Mouse (Mus musculus) MEL (cell line): ENCODE data around the gene Fmo4. TPM values are rescaled to one million over a fixed set of nuclear protein-coding genes. Genes with fewer than 3 reads are reported as not detected.

Source experiments
- DNase-seq: peaks from one replicate; pipeline ENCODE4 v3.0.0; 2011; ENCODE audit warnings: low read depth, low spot score
- H3K27ac ChIP-seq: 2 replicates; pipeline ENCODE4 v1.5.1; 2012; ENCODE audit warnings: low read depth, mild to moderate bottlenecking, control low read depth, low read length, moderate library complexity; ENCODE audit not compliant: control insufficient read depth
- H3K27me3 ChIP-seq, 2 experiments: fragments of 150-350 bp in 1 of 2; sonication (generic) in 1 of 2; 2 replicates each; pipeline ENCODE4 v1.6.1; 2012; ENCODE audit warnings: low read length in 2 of 2, mild to moderate bottlenecking in 2 of 2, improper control_type of control experiment in 1 of 2, moderate library complexity in 1 of 2; ENCODE audit not compliant: insufficient read depth in 2 of 2, control insufficient read depth in 1 of 2
- H3K36me3 ChIP-seq, 2 experiments: 2 replicates each; pipeline ENCODE4 v1.6.1; 2012 to 2014; ENCODE audit warnings: low read length in 2 of 2, improper control_type of control experiment in 1 of 2, inconsistent platforms in 1 of 2, mild to moderate bottlenecking in 1 of 2; ENCODE audit not compliant: insufficient read depth in 2 of 2, control insufficient read depth in 1 of 2
- H3K4me1 ChIP-seq, 2 experiments: fragments of 150-350 bp in 1 of 2; sonication (generic) in 1 of 2; 2 replicates each; pipeline ENCODE4 v1.6.1; 2012; ENCODE audit warnings: low read length in 2 of 2, improper control_type of control experiment in 1 of 2, mild to moderate bottlenecking in 1 of 2; ENCODE audit not compliant: insufficient read depth in 2 of 2, control insufficient read depth in 1 of 2
- H3K4me3 ChIP-seq, 2 experiments: fragments of 150-350 bp in 1 of 2; sonication (generic) in 1 of 2; 2 replicates each; pipeline ENCODE4 v1.5.1; 2012; ENCODE audit warnings: low read depth in 2 of 2, low read length in 2 of 2, mild to moderate bottlenecking in 2 of 2, moderate library complexity in 2 of 2, control low read depth in 1 of 2, improper control_type of control experiment in 1 of 2; ENCODE audit not compliant: control insufficient read depth in 1 of 2, insufficient read depth in 1 of 2
- H3K79me2 ChIP-seq: 2 replicates; pipeline ENCODE4 v1.6.1; 2012; ENCODE audit warnings: mild to moderate bottlenecking, low read length, moderate library complexity; ENCODE audit not compliant: control insufficient read depth, poor library complexity, insufficient read depth
- H3K9ac ChIP-seq: 2 replicates; pipeline ENCODE4 v1.6.1; 2012; ENCODE audit warnings: low read depth, mild to moderate bottlenecking, control low read depth, low read length, moderate library complexity; ENCODE audit not compliant: control insufficient read depth, poor library complexity, severe bottlenecking
- H3K9me3 ChIP-seq: fragments of 150-350 bp; sonication (generic); replicated peaks from 2 replicates; pipeline ENCODE4 v1.6.1; 2012; ENCODE audit warnings: mild to moderate bottlenecking, low read length, improper control_type of control experiment, moderate library complexity; ENCODE audit not compliant: insufficient read depth
- CHD1 ChIP-seq: IDR thresholded peaks from 2 replicates; pipeline ENCODE4 v1.6.1; 2012; ENCODE audit warnings: low read depth, mild to moderate bottlenecking, inconsistent platforms, low read length, improper control_type of control experiment
- CTCF ChIP-seq, 3 experiments: IDR thresholded peaks in 2 of 3; conservative IDR thresholded peaks in 1 of 3; 2 replicates each; pipeline ENCODE4 v1.5.1; 2011 to 2012; ENCODE audit warnings: low read length in 3 of 3, low read depth in 2 of 3, mild to moderate bottlenecking in 2 of 3, improper control_type of control experiment in 1 of 3, inconsistent platforms in 1 of 3, mixed read lengths in 1 of 3, moderate library complexity in 1 of 3; ENCODE audit not compliant: control insufficient read depth in 1 of 3, insufficient read depth in 1 of 3, poor library complexity in 1 of 3, severe bottlenecking in 1 of 3
- E2F4 ChIP-seq: IDR thresholded peaks from 2 replicates; pipeline ENCODE4 v1.6.1; 2011; ENCODE audit warnings: low read depth, low read length, improper control_type of control experiment, borderline replicate concordance
- ELF1 ChIP-seq: IDR thresholded peaks from 2 replicates; pipeline ENCODE4 v1.6.1; 2014; ENCODE audit warnings: low read depth, mild to moderate bottlenecking, inconsistent platforms, low read length, improper control_type of control experiment, moderate library complexity
- EP300 ChIP-seq, 2 experiments: IDR thresholded peaks; 2 replicates each; pipeline ENCODE4 v1.6.1; 2011; ENCODE audit warnings: improper control_type of control experiment in 2 of 2, low read length in 2 of 2, low read depth in 1 of 2, mild to moderate bottlenecking in 1 of 2
- GABPA ChIP-seq: IDR thresholded peaks from 2 replicates; pipeline ENCODE4 v1.6.1; 2012; ENCODE audit warnings: low read depth, mild to moderate bottlenecking, inconsistent platforms, low read length, improper control_type of control experiment, moderate library complexity
- KAT2A ChIP-seq: conservative IDR thresholded peaks from 2 replicates; pipeline ENCODE4 v1.6.1; 2012; ENCODE audit warnings: low read depth, low read length, improper control_type of control experiment, inconsistent platforms
- MAFK ChIP-seq: IDR thresholded peaks from 2 replicates; pipeline ENCODE4 v1.6.1; 2011; ENCODE audit warnings: low read depth, mild to moderate bottlenecking, low read length, improper control_type of control experiment, borderline replicate concordance
- MAX ChIP-seq: IDR thresholded peaks from 2 replicates; pipeline ENCODE4 v1.6.1; 2011; ENCODE audit warnings: low read length, improper control_type of control experiment
- MEF2A ChIP-seq: IDR thresholded peaks from 2 replicates; pipeline ENCODE4 v1.6.1; 2014; ENCODE audit warnings: low read depth, mild to moderate bottlenecking, inconsistent platforms, low read length, improper control_type of control experiment; ENCODE audit not compliant: poor library complexity, insufficient replicate concordance, severe bottlenecking; ENCODE audit errors: extremely low read depth
- MXI1 ChIP-seq: IDR thresholded peaks from 2 replicates; pipeline ENCODE4 v1.6.1; 2011; ENCODE audit warnings: mild to moderate bottlenecking, low read depth, low read length, improper control_type of control experiment
- POLR2AphosphoS5 ChIP-seq: IDR thresholded peaks from 2 replicates; pipeline ENCODE4 v1.6.1; 2012; ENCODE audit warnings: low read depth, borderline replicate concordance, mild to moderate bottlenecking, inconsistent platforms, low read length, moderate library complexity, mixed read lengths
- RAD21 ChIP-seq: IDR thresholded peaks from 2 replicates; pipeline ENCODE4 v1.6.1; 2011; ENCODE audit warnings: mild to moderate bottlenecking, low read depth, low read length, improper control_type of control experiment
- RCOR1 ChIP-seq: IDR thresholded peaks from 2 replicates; pipeline ENCODE4 v1.6.1; 2012; ENCODE audit warnings: low read depth, mild to moderate bottlenecking, inconsistent platforms, low read length, improper control_type of control experiment
- SMC3 ChIP-seq: IDR thresholded peaks from 2 replicates; pipeline ENCODE4 v1.6.1; 2011; ENCODE audit warnings: low read depth, low read length, improper control_type of control experiment
- TAL1 ChIP-seq: IDR thresholded peaks from 2 replicates; pipeline ENCODE4 v1.6.1; 2012; ENCODE audit warnings: mild to moderate bottlenecking, inconsistent platforms, low read length, moderate library complexity, mixed read lengths
- TBP ChIP-seq: IDR thresholded peaks from 2 replicates; pipeline ENCODE4 v1.8.0; 2011; ENCODE audit warnings: low read depth, low read length, improper control_type of control experiment
- TCF12 ChIP-seq: IDR thresholded peaks from 2 replicates; pipeline ENCODE4 v1.6.1; 2014; ENCODE audit warnings: low read depth, mild to moderate bottlenecking, inconsistent platforms, low read length, improper control_type of control experiment, moderate library complexity
- ZKSCAN1 ChIP-seq: IDR thresholded peaks from 2 replicates; pipeline ENCODE4 v1.6.1; 2012; ENCODE audit warnings: low read depth, mild to moderate bottlenecking, inconsistent platforms, low read length, improper control_type of control experiment, moderate library complexity
- polyA plus RNA-seq, 2 experiments: library from polyadenylated mRNA; stranded (reverse) in 1 of 2; unstranded in 1 of 2; fragments of >175 nt in 1 of 2; fragments of >200 nt in 1 of 2; gene quantifications; 2 replicates each; pipeline versions ENCODE4 v1.2.1 to v1.2.4; 2012; ENCODE audit warnings: low replicate concordance in 2 of 2, low read depth in 1 of 2; ENCODE audit not compliant: insufficient read length in 2 of 2, insufficient read depth in 1 of 2, missing spikeins in 1 of 2
- total RNA-seq: library from RNA; depleted of rRNA; stranded (reverse); fragments of 300-350 nt; gene quantifications from 2 replicates; pipeline ENCODE4 v1.2.3, GENCODE M21; 2012

Fmo4 gene
- total and polyA plus RNA-seq, 3 experiments: not detected

- no peaks in the 10 kb centered on the region for H3K9me3 ChIP-seq
- DNase-seq: no peak
- no peak overlapping the region for H3K4me3 ChIP-seq
- no peaks in the 10 kb centered on the region for H3K4me1 ChIP-seq
- H3K27ac ChIP-seq: no peak overlapping the region
- H3K9ac ChIP-seq: no peak overlapping the region
- no peaks in the 10 kb centered on the region for H3K27me3 ChIP-seq
- no peaks in the 10 kb centered on the region for H3K36me3 ChIP-seq
- no peaks in the 10 kb centered on the region for H3K79me2 ChIP-seq
- TF ChIP-seq SMC3: no peak
- TF ChIP-seq RCOR1: no peak
- no peak for TF ChIP-seq TAL1
- no peak for TF ChIP-seq E2F4
- TF ChIP-seq POLR2AphosphoS5: no peak
- TF ChIP-seq RAD21: no peak
- TF ChIP-seq CHD1: no peak
- TF ChIP-seq MAX: no peak
Measured at GRCm38 (mm10) chr1:162853812-162854482, 40.2 kb upstream of the Fmo4 start.

GRCm38 (mm10) chr1:162847554-162847953, 33.8 kb upstream of the Fmo4 start:
- Histone ChIP-seq H3K79me2 (no peaks in the 10 kb centered on the region), H3K9ac (no peak overlapping the region), H3K27me3 (no peaks in the 10 kb centered on the region), H3K4me1 (no peaks in the 10 kb centered on the region), H3K9me3 (no peaks in the 10 kb centered on the region), H3K27ac (no peak overlapping the region), H3K36me3 (no peaks in the 10 kb centered on the region), H3K4me3 (no peak overlapping the region)
- TF ChIP-seq MXI1: no peak
- no peak for TF ChIP-seq TBP
- TF ChIP-seq CTCF (IDR thresholded peaks at IDR 0.05 in 2 of 3, conservative IDR thresholded peaks at IDR 0.05 in 1 of 3; ENCODE audit: control insufficient read depth in 1 of 3, insufficient read depth in 1 of 3, low read depth in 2 of 3, low read length in 3 of 3, poor library complexity in 1 of 3, severe bottlenecking in 1 of 3): no peak
- no peak for TF ChIP-seq ELF1
- no peak for TF ChIP-seq MAX
- no peak for DNase-seq

GRCm38 (mm10) chr1:162840211-162840610, 26.4 kb upstream of the Fmo4 start:
- H3K79me2 ChIP-seq: no peaks in the 10 kb centered on the region
- no peaks in the 10 kb centered on the region for H3K36me3 ChIP-seq
- H3K27me3 ChIP-seq: no peaks in the 10 kb centered on the region
- no peak for DNase-seq
- no peak overlapping the region for H3K4me3 ChIP-seq
- H3K27ac ChIP-seq: no peak overlapping the region
- TF ChIP-seq KAT2A (no peak), ELF1 (no peak), MXI1 (no peak), CHD1 (no peak), TCF12 (no peak), MAFK (no peak), MEF2A (no peak), EP300 (IDR thresholded peaks at IDR 0.05; ENCODE audit: low read depth in 1 of 2, low read length in 2 of 2) (no peak), GABPA (no peak), RAD21 (no peak), ZKSCAN1 (no peak)
- H3K9me3 ChIP-seq: no peaks in the 10 kb centered on the region
- H3K4me1 ChIP-seq: no peaks in the 10 kb centered on the region
- no peak overlapping the region for H3K9ac ChIP-seq
